Mouse (Mus musculus) heart, adult 9 months (tissue): ENCODE measurements around the gene Fasl.

Source experiments
- DNase-seq, 2 experiments: peaks; one replicate each; pipeline ENCODE4 v3.0.0; 2022; ENCODE audit warnings: low spot score in 2 of 2

Fasl gene

GRCm38 (mm10) chr1:161788339-161788738 is at the start of gene Fasl:
Fasl (minus strand) TSS chr1:161788495.
- no peak for DNase-seq

- no peak for DNase-seq
Observed at GRCm38 (mm10) chr1:161826677-161827076, 38.4 kb upstream of the Fasl start.

GRCm38 (mm10) chr1:161809428-161809827 is 21.1 kb upstream of the Fasl start:
- no peak for DNase-seq

GRCm38 (mm10) chr1:161808980-161809379 is 20.7 kb upstream of the Fasl start:
- peak; percentile 12 to 24 for DNase-seq

GRCm38 (mm10) chr1:161804541-161804971 is 16.3 kb upstream of the Fasl start:
- no peak for DNase-seq

- no peak for DNase-seq
Observed at GRCm38 (mm10) chr1:161801321-161801720, 13.0 kb upstream of the Fasl start.

GRCm38 (mm10) chr1:161800256-161800655 is 12.0 kb upstream of the Fasl start:
- DNase-seq = no peak

- DNase-seq = no peak
Observed at GRCm38 (mm10) chr1:161799791-161800190, 11.5 kb upstream of the Fasl start.

GRCm38 (mm10) chr1:161798866-161799265 is 10.6 kb upstream of the Fasl start:
- no peak for DNase-seq

- no peak for DNase-seq
Observed at GRCm38 (mm10) chr1:161794447-161795211, 6.3 kb upstream of the Fasl start.

- DNase-seq = no peak
Observed at GRCm38 (mm10) chr1:161793321-161793720, 5.0 kb upstream of the Fasl start.

- no peak for DNase-seq
Observed at GRCm38 (mm10) chr1:161792687-161792969, 4.3 kb upstream of the Fasl start.

GRCm38 (mm10) chr1:161791854-161792686 is 3.8 kb upstream of the Fasl start:
- no peak for DNase-seq

- no peak for DNase-seq
Observed at GRCm38 (mm10) chr1:161782725-161783124, 5.6 kb downstream of the Fasl start.

- DNase-seq = no peak
Observed at GRCm38 (mm10) chr1:161781594-161781993, 6.7 kb downstream of the Fasl start.

GRCm38 (mm10) chr1:161779057-161779456 is 9.2 kb downstream of the Fasl start:
- DNase-seq = no peak

- DNase-seq = no peak
Observed at GRCm38 (mm10) chr1:161775151-161775550, 13.1 kb downstream of the Fasl start.

- DNase-seq = no peak
Observed at GRCm38 (mm10) chr1:161771293-161771692, 17.0 kb downstream of the Fasl start.

- DNase-seq = no peak
Observed at GRCm38 (mm10) chr1:161769329-161769728, 19.0 kb downstream of the Fasl start.

GRCm38 (mm10) chr1:161767101-161767524 is 21.2 kb downstream of the Fasl start:
- DNase-seq = no peak

GRCm38 (mm10) chr1:161766656-161767055 is 21.6 kb downstream of the Fasl start:
- peak in 1 of 2 experiments; percentile 21 for DNase-seq

- DNase-seq = no peak
Observed at GRCm38 (mm10) chr1:161765932-161766331, 22.4 kb downstream of the Fasl start.

GRCm38 (mm10) chr1:161764964-161765363 is 23.3 kb downstream of the Fasl start:
- no peak for DNase-seq
